Mouse (Mus musculus): ENCODE data around the gene Gm34653.

- TF ChIP-seq CTCF (IDR thresholded peaks at IDR 0.05; ENCODE audit: low read depth, low read length) (no peak), POLR2A (IDR thresholded peaks at IDR 0.05; ENCODE audit: borderline replicate concordance, low read depth, low read length) (no peak)
These were observed 38.3 kb upstream of the Gm34653 start for GRCm38 (mm10) chr2:34794511-34794910.

Data from bone marrow macrophage, adult 2 months (primary cell).